Mouse (Mus musculus): ENCODE measurements around the gene Klhl29.

DNA sequence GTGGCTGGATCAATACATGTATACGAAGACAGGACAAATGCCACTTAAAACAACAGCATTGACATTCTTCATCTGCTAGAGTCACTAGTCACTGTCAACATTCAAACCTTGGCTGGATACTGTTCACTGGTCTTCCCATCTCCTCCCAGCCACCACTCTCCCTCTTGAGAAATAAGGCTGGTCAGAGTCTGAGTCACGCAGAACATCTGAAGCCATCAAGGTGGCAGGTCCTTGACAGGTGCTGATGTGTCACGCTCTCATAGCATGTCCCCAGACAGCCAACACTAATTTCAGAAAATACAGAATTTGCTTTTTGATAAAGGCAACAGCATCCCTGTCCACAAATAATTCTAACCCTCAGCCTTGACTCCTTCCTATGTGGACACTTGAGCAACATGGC is 116.7 kb downstream of the Klhl29 start:
- no peak for TF ChIP-seq CTCF (IDR thresholded peaks at IDR 0.05; ENCODE audit: control insufficient read depth, insufficient read depth, insufficient replicate concordance, low read depth, low read length)
- TF ChIP-seq POLR2A (IDR thresholded peaks at IDR 0.05; ENCODE audit: control insufficient read depth, low read depth, low read length), result no peak

Measured in testis, adult 2 months (tissue).